Mouse (Mus musculus) hindbrain, embryonic 12.5 days (tissue): ENCODE data around the gene Gpr137. TPM values are rescaled to one million over a fixed set of nuclear protein-coding genes. Genes with fewer than 3 reads are reported as not detected.

ENCODE experiments used
- ATAC-seq: fragments of 200-750 bp; cut with Nextera tagmentation; 2 replicates; pipeline ENCODE4 v1.8.0; 2017; ENCODE audit warnings: moderate TSS enrichment; ENCODE audit not compliant: low FRiP score
- H3K27ac ChIP-seq: fragments of 300-500 bp; sonication (generic); 2 replicates; pipeline ENCODE4 v1.5.1; 2016; ENCODE audit warnings: mild to moderate bottlenecking
- H3K27me3 ChIP-seq: fragments of 300-500 bp; sonication (generic); 2 replicates; pipeline ENCODE4 v1.6.1; 2016; ENCODE audit warnings: mild to moderate bottlenecking
- H3K36me3 ChIP-seq: fragments of 300-500 bp; sonication (generic); 2 replicates; pipeline ENCODE4 v1.6.1; 2016; ENCODE audit warnings: mild to moderate bottlenecking
- H3K4me1 ChIP-seq: fragments of 300-500 bp; sonication (generic); 2 replicates; pipeline ENCODE4 v1.6.1; 2016
- H3K4me2 ChIP-seq: fragments of 300-500 bp; sonication (generic); replicated peaks from 2 replicates; pipeline ENCODE4 v1.6.1; 2016; ENCODE audit warnings: mild to moderate bottlenecking
- H3K4me3 ChIP-seq: fragments of 300-500 bp; sonication (generic); 2 replicates; pipeline ENCODE4 v1.5.1; 2016; ENCODE audit warnings: mild to moderate bottlenecking
- H3K9ac ChIP-seq: fragments of 300-500 bp; sonication (generic); 2 replicates; pipeline ENCODE4 v1.6.1; 2016; ENCODE audit warnings: mild to moderate bottlenecking, moderate library complexity
- H3K9me3 ChIP-seq: fragments of 300-500 bp; sonication (generic); replicated peaks from 2 replicates; pipeline ENCODE4 v1.6.1; 2016; ENCODE audit warnings: mild to moderate bottlenecking
- WGBS: fragments of 180-500 bp; shearing (Covaris S2); methylation state at CpG from one replicate; pipeline ENCODE4 v1.1.7; 2016; 5-methylcytosine and 5-hydroxymethylcytosine counted together
- polyA plus RNA-seq: library from polyadenylated mRNA; unstranded; fragments of >200 nt; fragmentation: Nextera tagmentation; extraction: Ambion mirVana; gene quantifications from 2 replicates; pipeline ENCODE4 v1.2.1, GENCODE M21; 2016

The Gpr137 gene
- polyA plus RNA-seq, 1 experiment from 2014 or later: 40.6 TPM

GRCm38 (mm10) chr19:6979486-6980380 is 37.5 kb upstream of the Gpr137 start:
- peak; percentile 88 for ATAC-seq
- Histone ChIP-seq H3K9ac (peak overlapping the region; percentile 68), H3K4me1 (peaks cover 44% of the 10 kb centered on the region), H3K36me3 (peaks cover 26% of the 10 kb centered on the region), H3K9me3 (no peaks in the 10 kb centered on the region), H3K4me3 (peak overlapping the region; percentile 56), H3K27me3 (no peaks in the 10 kb centered on the region), H3K4me2 (peak overlapping the region; percentile 96), H3K27ac (peak overlapping the region; percentile 94)
- under 1% methylated on average over 59 of the region's 59 CpGs for WGBS

GRCm38 (mm10) chr19:6979001-6979479 is 36.8 kb upstream of the Gpr137 start:
- peak overlapping the region; percentile 94 for H3K27ac ChIP-seq
- 11% methylated on average over 11 of the region's 11 CpGs for WGBS
- no peak for ATAC-seq
- H3K4me3 ChIP-seq: peak overlapping the region; percentile 56
- peak overlapping the region; percentile 68 for H3K9ac ChIP-seq
- peak overlapping the region; percentile 96 for H3K4me2 ChIP-seq
- no peaks in the 10 kb centered on the region for H3K9me3 ChIP-seq
- H3K27me3 ChIP-seq: no peaks in the 10 kb centered on the region
- peaks cover 46% of the 10 kb centered on the region for H3K4me1 ChIP-seq
- peaks cover 26% of the 10 kb centered on the region for H3K36me3 ChIP-seq

- H3K4me1 ChIP-seq: peaks cover 49% of the 10 kb centered on the region
- H3K9ac ChIP-seq: peak overlapping the region; percentile 68
- no peak for ATAC-seq
- no peaks in the 10 kb centered on the region for H3K9me3 ChIP-seq
- peak overlapping the region; percentile 94 for H3K27ac ChIP-seq
- peaks cover 24% of the 10 kb centered on the region for H3K36me3 ChIP-seq
- peak overlapping the region; percentile 56 for H3K4me3 ChIP-seq
- 50% methylated on average over 3 of the region's 3 CpGs for WGBS
- no peaks in the 10 kb centered on the region for H3K27me3 ChIP-seq
- peak overlapping the region; percentile 96 for H3K4me2 ChIP-seq
These were observed 36.3 kb upstream of the Gpr137 start for GRCm38 (mm10) chr19:6978639-6978974.

GRCm38 (mm10) chr19:6977759-6978638 is 35.7 kb upstream of the Gpr137 start:
- Histone ChIP-seq H3K27me3 (no peaks in the 10 kb centered on the region), H3K9me3 (no peaks in the 10 kb centered on the region), H3K27ac (peak overlapping the region; percentile 94), H3K4me2 (peak overlapping the region; percentile 96), H3K9ac (peak overlapping the region; percentile 68; the same call in 1 of the 2 replicates), H3K4me3 (0 out of 2 replicates have a peak overlapping the region, but pooled peaks have one; percentile 56), H3K36me3 (peaks cover 24% of the 10 kb centered on the region), H3K4me1 (peaks cover 52% of the 10 kb centered on the region)
- no peak for ATAC-seq
- WGBS: 86% methylated on average over 13 of the region's 13 CpGs

- no peaks in the 10 kb centered on the region for H3K9me3 ChIP-seq
- ATAC-seq: 0 out of 2 replicates have a peak, but pooled peaks have one; percentile 7
- H3K27ac ChIP-seq: peak within 1 kb of the TSS; percentile 96
- peak within 1 kb of the TSS; percentile 96 for H3K4me2 ChIP-seq
- 0% methylated on average over 16 of the region's 16 CpGs for WGBS
- peaks cover 17% of the 10 kb centered on the region for H3K36me3 ChIP-seq
- H3K4me1 ChIP-seq: peaks cover 48% of the 10 kb centered on the region
- peak within 1 kb of the TSS; percentile 89 for H3K9ac ChIP-seq
- H3K27me3 ChIP-seq: peaks cover 4% of the 10 kb centered on the region; the same call in 1 of the 2 replicates
- peak within 1 kb of the TSS; percentile 78 for H3K4me3 ChIP-seq
These were observed 33.5 kb upstream of the Gpr137 start, which contains the start of gene Plcb3 for GRCm38 (mm10) chr19:6975537-6976521. Gene Plcb3 (minus strand): TSS chr19:6976470.

- peaks cover 17% of the 10 kb centered on the region for H3K36me3 ChIP-seq
- under 1% methylated on average over 48 of the region's 84 CpGs for WGBS
- peak within 1 kb of the TSS; percentile 89 for H3K9ac ChIP-seq
- peak within 1 kb of the TSS; percentile 96 for H3K27ac ChIP-seq
- peak within 1 kb of the TSS; percentile 78 for H3K4me3 ChIP-seq
- peak within 1 kb of the TSS; percentile 96 for H3K4me2 ChIP-seq
- ATAC-seq: peak; percentile 62
- H3K9me3 ChIP-seq: no peaks in the 10 kb centered on the region
- peaks cover 17% of the 10 kb centered on the region for H3K27me3 ChIP-seq
- H3K4me1 ChIP-seq: peaks cover 55% of the 10 kb centered on the region
These were observed 32.2 kb upstream of the Gpr137 start, which contains the start of gene Ppp1r14b for GRCm38 (mm10) chr19:6974211-6975205. Gene Ppp1r14b (plus strand): TSS chr19:6974968.

GRCm38 (mm10) chr19:6973581-6974190 is 31.4 kb upstream of the Gpr137 start:
- H3K4me1 ChIP-seq: peaks cover 47% of the 10 kb centered on the region
- H3K9me3 ChIP-seq: no peaks in the 10 kb centered on the region
- peak overlapping the region; percentile 96 for H3K4me2 ChIP-seq
- H3K9ac ChIP-seq: peak overlapping the region; percentile 89
- 23% methylated on average over 11 of the region's 12 CpGs for WGBS
- H3K27ac ChIP-seq: peak overlapping the region; percentile 96
- H3K4me3 ChIP-seq: peak overlapping the region; percentile 78
- H3K36me3 ChIP-seq: peaks cover 16% of the 10 kb centered on the region
- no peak for ATAC-seq
- H3K27me3 ChIP-seq: peaks cover 24% of the 10 kb centered on the region

GRCm38 (mm10) chr19:6972247-6972917 is 30.1 kb upstream of the Gpr137 start:
- no peak for ATAC-seq

GRCm38 (mm10) chr19:6971644-6972043 is 29.4 kb upstream of the Gpr137 start:
- Histone ChIP-seq H3K27ac (no peak overlapping the region), H3K9ac (peak overlapping the region; percentile 41), H3K4me2 (no peak overlapping the region), H3K36me3 (no peaks in the 10 kb centered on the region), H3K9me3 (no peaks in the 10 kb centered on the region), H3K27me3 (peaks cover 37% of the 10 kb centered on the region), H3K4me1 (peaks cover 32% of the 10 kb centered on the region), H3K4me3 (no peak overlapping the region)
- ATAC-seq: no peak
- WGBS: 47% methylated on average over 6 of the region's 6 CpGs

More at GRCm38 (mm10) chr19:6972247-6972917, 30.1 kb upstream of the Gpr137 start:
- no peaks in the 10 kb centered on the region for H3K9me3 ChIP-seq
- H3K4me1 ChIP-seq: peaks cover 39% of the 10 kb centered on the region
- H3K36me3 ChIP-seq: peaks cover 3% of the 10 kb centered on the region
- peak overlapping the region; percentile 41 for H3K9ac ChIP-seq
- no peak overlapping the region for H3K4me2 ChIP-seq
- H3K27me3 ChIP-seq: peaks cover 37% of the 10 kb centered on the region
- no peak overlapping the region for H3K27ac ChIP-seq
- 76% methylated on average over 13 of the region's 13 CpGs for WGBS
- no peak overlapping the region for H3K4me3 ChIP-seq
